Mouse (Mus musculus) CH12.LX (cell line): ENCODE measurements around the gene Gm20532. TPM values are rescaled to one million over a fixed set of nuclear protein-coding genes. Genes with fewer than 3 reads are reported as not detected.

Experiments used
- DNase-seq: peaks from one replicate; pipeline ENCODE4 v3.0.0-alpha.2; 2013; ENCODE audit errors: extremely low read depth
- H3K27ac ChIP-seq: 2 replicates; pipeline ENCODE4 v1.5.1; 2012; ENCODE audit warnings: low read depth, mild to moderate bottlenecking, control low read depth, moderate library complexity; ENCODE audit not compliant: insufficient read depth
- H3K27me3 ChIP-seq: replicated peaks from 2 replicates; pipeline ENCODE3; 2012; ENCODE audit warnings: inconsistent platforms
- H3K36me3 ChIP-seq, 2 experiments: replicated peaks in 1 of 2; 2 replicates each; pipeline versions ENCODE3 to v1.6.1; 2012; ENCODE audit warnings: inconsistent platforms in 1 of 2, low read length in 1 of 2, mild to moderate bottlenecking in 1 of 2, mixed read lengths in 1 of 2, moderate library complexity in 1 of 2; ENCODE audit not compliant: control insufficient read depth in 1 of 2, insufficient read depth in 1 of 2
- H3K4me1 ChIP-seq, 2 experiments: 2 replicates each; pipeline ENCODE4 v1.6.1; 2012; ENCODE audit warnings: inconsistent platforms in 1 of 2, moderate library complexity in 1 of 2; ENCODE audit not compliant: insufficient read depth in 2 of 2, control insufficient read depth in 1 of 2
- H3K4me2 ChIP-seq: 2 replicates; pipeline ENCODE4 v1.6.1; 2012; ENCODE audit warnings: low read depth, mild to moderate bottlenecking, control low read depth; ENCODE audit not compliant: poor library complexity, insufficient read depth, severe bottlenecking
- H3K4me3 ChIP-seq, 3 experiments: fragments of 150-350 bp in 1 of 3; sonication (generic) in 1 of 3; replicated peaks in 1 of 3; 2 replicates each; pipeline versions ENCODE3 to v1.5.1; 2011 to 2012; ENCODE audit warnings: low read depth in 2 of 3, low read length in 2 of 3, mild to moderate bottlenecking in 2 of 3, moderate library complexity in 2 of 3, control low read depth in 1 of 3, improper control_type of control experiment in 1 of 3, inconsistent platforms in 1 of 3, mixed read lengths in 1 of 3; ENCODE audit not compliant: poor library complexity in 1 of 3
- H3K79me2 ChIP-seq: replicated peaks from 2 replicates; pipeline ENCODE4 v1.6.1; 2012; ENCODE audit warnings: mild to moderate bottlenecking, moderate library complexity; ENCODE audit not compliant: control insufficient read depth, poor library complexity, insufficient read depth, severe bottlenecking; ENCODE audit errors: extremely low read depth
- H3K9ac ChIP-seq: 2 replicates; pipeline ENCODE4 v1.6.1; 2012; ENCODE audit warnings: low read depth, mild to moderate bottlenecking, control low read depth, moderate library complexity; ENCODE audit not compliant: insufficient read depth
- H3K9me3 ChIP-seq: replicated peaks from 2 replicates; pipeline ENCODE3; 2012; ENCODE audit warnings: low read length, inconsistent platforms, mixed read lengths
- CHD1 ChIP-seq: IDR thresholded peaks from 2 replicates; pipeline ENCODE4 v1.6.1; 2012; ENCODE audit warnings: low read depth, low read length, improper control_type of control experiment, inconsistent platforms
- CHD2 ChIP-seq: IDR thresholded peaks from 2 replicates; pipeline ENCODE4 v1.6.1; 2011; ENCODE audit warnings: low read length, improper control_type of control experiment
- CTCF ChIP-seq, 2 experiments: IDR thresholded peaks in 1 of 2; conservative IDR thresholded peaks in 1 of 2; 2 replicates each; pipeline ENCODE4 v1.5.1; 2011 to 2012; ENCODE audit warnings: low read depth in 2 of 2, low read length in 2 of 2, improper control_type of control experiment in 1 of 2, inconsistent platforms in 1 of 2, mild to moderate bottlenecking in 1 of 2, moderate library complexity in 1 of 2
- E2F4 ChIP-seq: IDR thresholded peaks from 2 replicates; pipeline ENCODE4 v1.6.1; 2011; ENCODE audit warnings: low read depth, low read length, improper control_type of control experiment; ENCODE audit not compliant: insufficient replicate concordance
- ELF1 ChIP-seq: IDR thresholded peaks from 2 replicates; pipeline ENCODE4 v1.6.1; 2014; ENCODE audit warnings: low read depth, mild to moderate bottlenecking, inconsistent platforms, low read length, improper control_type of control experiment
- EP300 ChIP-seq: IDR thresholded peaks from 2 replicates; pipeline ENCODE4 v1.6.1; 2011; ENCODE audit warnings: low read length, improper control_type of control experiment
- GABPA ChIP-seq: IDR thresholded peaks from 2 replicates; pipeline ENCODE4 v1.6.1; 2012; ENCODE audit warnings: low read depth, low read length, improper control_type of control experiment, inconsistent platforms; ENCODE audit not compliant: insufficient replicate concordance
- IRF4 ChIP-seq: IDR thresholded peaks from 2 replicates; pipeline ENCODE4 v1.6.1; 2014; ENCODE audit warnings: low read depth, mild to moderate bottlenecking, inconsistent platforms, low read length, improper control_type of control experiment
- JUN ChIP-seq: IDR thresholded peaks from 2 replicates; pipeline ENCODE4 v1.6.1; 2011; ENCODE audit warnings: low read depth, mild to moderate bottlenecking, low read length, improper control_type of control experiment, moderate library complexity; ENCODE audit not compliant: insufficient read depth
- JUND ChIP-seq: conservative IDR thresholded peaks from 2 replicates; pipeline ENCODE4 v1.6.1; 2011; ENCODE audit warnings: low read depth, low read length, improper control_type of control experiment
- KAT2A ChIP-seq: IDR thresholded peaks from 2 replicates; pipeline ENCODE4 v1.6.1; 2012; ENCODE audit warnings: low read length, improper control_type of control experiment, inconsistent platforms; ENCODE audit not compliant: insufficient replicate concordance
- NRF1 ChIP-seq: IDR thresholded peaks from 2 replicates; pipeline ENCODE4 v1.6.1; 2014; ENCODE audit warnings: low read depth, mild to moderate bottlenecking, inconsistent platforms, low read length, improper control_type of control experiment, moderate library complexity
- PAX5 ChIP-seq: IDR thresholded peaks from 2 replicates; pipeline ENCODE4 v1.6.1; 2012; ENCODE audit warnings: low read length, inconsistent platforms, mixed read lengths
- POLR2A ChIP-seq: IDR thresholded peaks from 2 replicates; pipeline ENCODE4 v1.6.1; 2011; ENCODE audit warnings: low read depth, mild to moderate bottlenecking, improper control_type of control experiment, low read length
- SIN3A ChIP-seq: IDR thresholded peaks from 2 replicates; pipeline ENCODE4 v1.6.1; 2012; ENCODE audit warnings: low read length, improper control_type of control experiment, inconsistent platforms
- UBTF ChIP-seq: IDR thresholded peaks from 2 replicates; pipeline ENCODE4 v1.6.1; 2012; ENCODE audit warnings: low read depth, mild to moderate bottlenecking, inconsistent platforms, low read length, improper control_type of control experiment, moderate library complexity
- USF1 ChIP-seq: IDR thresholded peaks from 2 replicates; pipeline ENCODE4 v1.6.1; 2014; ENCODE audit warnings: low read depth, mild to moderate bottlenecking, inconsistent platforms, low read length, improper control_type of control experiment
- USF2 ChIP-seq: conservative IDR thresholded peaks from 2 replicates; pipeline ENCODE4 v1.6.1; 2011; ENCODE audit warnings: low read depth, low read length, improper control_type of control experiment
- ZC3H11A ChIP-seq: IDR thresholded peaks from 2 replicates; pipeline ENCODE4 v1.6.1; 2012; ENCODE audit warnings: low read depth, mild to moderate bottlenecking, inconsistent platforms, low read length, improper control_type of control experiment
- dilution Hi-C: fragments of 300-500 bp; cut with MboI; formaldehyde crosslinking; loops from 2 replicates; pipeline ENCODE4 v1.14.3; 2020; ENCODE audit warnings: low sequenced_read_pairs; ENCODE audit not compliant: extremely low pct_unique_long_range_greater_than_20kb, extremely low pct_ligation_motif_present
- in situ Hi-C: fragments of 300-500 bp; cut with MboI; formaldehyde crosslinking; loops from 3 replicates; pipeline ENCODE4 v1.14.3; 2019; ENCODE audit warnings: low sequenced_read_pairs, low pct_ligation_motif_present, low pct_unique_long_range_greater_than_20kb, mixed read lengths
- polyA plus RNA-seq: library from polyadenylated mRNA; unstranded; fragments of >175 nt; gene quantifications from 2 replicates; pipeline ENCODE4 v1.2.1, GENCODE M21; 2012; ENCODE audit warnings: low read depth; ENCODE audit not compliant: insufficient read length
- total RNA-seq, 2 experiments: library from RNA; depleted of rRNA; stranded (reverse); fragments of 300-350 nt in 1 of 2; fragments of >200 nt in 1 of 2; gene quantifications; 2 replicates each; pipeline ENCODE4 v1.2.3; 2012 to 2014

Gene Gm20532
- total and polyA plus RNA-seq, 3 experiments, result not detected

GRCm38 (mm10) chr2:26627921-26628739 lies 41.7 kb downstream of the Gm20532 start, which contains the start of gene Fam69b:
Gene Fam69b (plus strand): TSS chr2:26628457.
- Histone ChIP-seq H3K4me3 (peak within 1 kb of the TSS in 1 of 3 experiments; percentile 48), H3K79me2 (no peaks in the 10 kb centered on the region), H3K36me3 (no peaks in the 10 kb centered on the region), H3K9me3 (no peaks in the 10 kb centered on the region), H3K4me1 (peaks cover 3 to 8% of the 10 kb centered on the region in 2 experiments), H3K27me3 (peaks cover 23% of the 10 kb centered on the region), H3K27ac (no peak within 1 kb of the TSS), H3K4me2 (peak within 1 kb of the TSS; percentile 33), H3K9ac (no peak within 1 kb of the TSS)
- in situ Hi-C loops (no loop called here), dilution Hi-C loops (no loop called here)
- no peak for TF ChIP-seq IRF4
- peak; percentile 64 for TF ChIP-seq NRF1
- no peak for DNase-seq

GRCm38 (mm10) chr2:26628792-26629437 lies 42.5 kb downstream of the Gm20532 start:
- Histone ChIP-seq H3K9ac (no peak overlapping the region), H3K27ac (no peak overlapping the region), H3K36me3 (peaks cover under 1 to 1% of the 10 kb centered on the region in 2 experiments), H3K4me1 (peaks cover 3 to 9% of the 10 kb centered on the region in 2 experiments), H3K4me2 (peak overlapping the region; percentile 33; the same call in 1 of the 2 replicates), H3K27me3 (peaks cover 23% of the 10 kb centered on the region), H3K9me3 (no peaks in the 10 kb centered on the region), H3K4me3 (no peak overlapping the region), H3K79me2 (no peaks in the 10 kb centered on the region)
- TF ChIP-seq ZC3H11A (no peak), SIN3A (no peak), USF2 (no peak), CHD1 (no peak), CTCF (conservative IDR thresholded peaks at IDR 0.05 in 1 of 2, IDR thresholded peaks at IDR 0.05 in 1 of 2; ENCODE audit: low read depth in 2 of 2, low read length in 2 of 2) (no peak), PAX5 (no peak), JUND (no peak), USF1 (no peak), CHD2 (no peak), NRF1 (no peak), GABPA (no peak), E2F4 (no peak), JUN (no peak), ELF1 (no peak), EP300 (no peak), KAT2A (no peak), POLR2A (no peak), UBTF (no peak)
- in situ Hi-C loops, result no loop called here
- DNase-seq, result no peak
- dilution Hi-C loops, result no loop called here
